Mouse (Mus musculus): Measurements from ENCODE around the gene Akip1.

DNA sequence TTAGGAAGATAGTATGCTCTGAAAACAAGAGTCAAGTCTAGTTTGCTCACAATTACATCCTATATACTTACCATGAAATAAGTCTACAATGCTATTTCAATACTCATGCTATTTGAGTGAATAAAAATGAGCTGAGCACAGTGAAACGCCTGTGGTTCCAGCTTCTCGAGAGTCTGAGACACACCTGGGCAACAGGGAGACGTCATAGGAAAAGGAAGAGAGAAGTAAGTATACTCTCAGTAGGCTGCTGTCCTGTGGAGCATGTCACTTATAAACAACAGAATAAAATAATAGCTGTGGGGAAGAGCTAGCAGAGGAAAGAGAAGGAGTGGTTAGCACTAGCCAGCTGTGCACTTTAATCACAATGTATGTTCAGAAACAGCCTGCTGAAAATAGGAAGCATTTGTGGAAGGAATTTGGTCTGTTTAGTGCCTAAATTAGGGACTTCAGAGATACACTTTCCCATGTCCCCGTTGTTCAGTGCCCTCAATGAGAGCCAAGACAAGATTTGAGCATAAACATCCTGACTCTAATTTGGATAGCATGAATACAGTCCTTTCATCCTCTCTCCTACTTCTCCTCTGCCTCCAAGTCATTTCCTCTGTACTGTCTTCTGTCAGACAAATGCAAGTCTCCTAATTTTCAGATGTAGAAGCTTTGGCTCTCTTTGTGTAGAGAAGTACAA lies 28.4 kb upstream of the Akip1 start:
- TF ChIP-seq POLR2A (IDR thresholded peaks at IDR 0.05; ENCODE audit: insufficient read depth, low read depth, low read length) (no peak), CTCF (IDR thresholded peaks at IDR 0.05) (no peak)

All from heart, adult 2 months (tissue).